Mouse (Mus musculus): ENCODE results near the gene Prkn. TPM values are rescaled to one million over a fixed set of nuclear protein-coding genes. Genes with fewer than 3 reads are reported as not detected.

Gene Prkn
- total RNA-seq, 2 experiments from 2014 or later, result 8.7 to 10.8 TPM

GRCm38 (mm10) chr17:12045861-12046273 is 1205.7 kb downstream of the Prkn start:
- peak; percentile 74 for DNase-seq

GRCm38 (mm10) chr17:12047032-12047431 is 1206.8 kb downstream of the Prkn start:
- no peak for DNase-seq

GRCm38 (mm10) chr17:12047523-12047922 is 1207.3 kb downstream of the Prkn start:
- DNase-seq, result no peak

GRCm38 (mm10) chr17:12048695-12049490 is 1208.7 kb downstream of the Prkn start:
- DNase-seq, result peak; percentile 73

- DNase-seq, result no peak
Observed at GRCm38 (mm10) chr17:12050261-12050660, 1210.1 kb downstream of the Prkn start.

- DNase-seq, result no peak
Observed at GRCm38 (mm10) chr17:12051031-12051430, 1210.8 kb downstream of the Prkn start.

- DNase-seq, result no peak
Observed at GRCm38 (mm10) chr17:12052651-12053050, 1212.5 kb downstream of the Prkn start.

GRCm38 (mm10) chr17:12059041-12059440 is 1218.9 kb downstream of the Prkn start:
- no peak for DNase-seq

- no peak for DNase-seq
Observed at GRCm38 (mm10) chr17:12061381-12061780, 1221.2 kb downstream of the Prkn start.

GRCm38 (mm10) chr17:12062861-12063260 is 1222.7 kb downstream of the Prkn start:
- DNase-seq, result no peak

- DNase-seq, result no peak
Observed at GRCm38 (mm10) chr17:12063533-12063932, 1223.3 kb downstream of the Prkn start.

- DNase-seq, result no peak
Observed at GRCm38 (mm10) chr17:12066054-12066453, 1225.9 kb downstream of the Prkn start.

GRCm38 (mm10) chr17:12076816-12077215 is 1236.6 kb downstream of the Prkn start:
- DNase-seq, result no peak

GRCm38 (mm10) chr17:12080656-12081495 is 1240.7 kb downstream of the Prkn start:
- DNase-seq, result no peak

- DNase-seq, result no peak
Observed at GRCm38 (mm10) chr17:12082201-12082600, 1242.0 kb downstream of the Prkn start.

GRCm38 (mm10) chr17:12090261-12090927 is 1250.2 kb downstream of the Prkn start:
- no peak for DNase-seq

- DNase-seq, result no peak
Observed at GRCm38 (mm10) chr17:12092901-12093564, 1252.8 kb downstream of the Prkn start.

GRCm38 (mm10) chr17:12094016-12094415 is 1253.8 kb downstream of the Prkn start:
- DNase-seq, result no peak

GRCm38 (mm10) chr17:12094827-12095590 is 1254.8 kb downstream of the Prkn start:
- DNase-seq, result peak; percentile 51

GRCm38 (mm10) chr17:12099415-12099814 is 1259.2 kb downstream of the Prkn start:
- DNase-seq, result no peak

GRCm38 (mm10) chr17:12102326-12102725 is 1262.1 kb downstream of the Prkn start:
- DNase-seq, result no peak

Data from adrenal gland, postnatal 10 days (tissue).